In the genomic region with DNA sequence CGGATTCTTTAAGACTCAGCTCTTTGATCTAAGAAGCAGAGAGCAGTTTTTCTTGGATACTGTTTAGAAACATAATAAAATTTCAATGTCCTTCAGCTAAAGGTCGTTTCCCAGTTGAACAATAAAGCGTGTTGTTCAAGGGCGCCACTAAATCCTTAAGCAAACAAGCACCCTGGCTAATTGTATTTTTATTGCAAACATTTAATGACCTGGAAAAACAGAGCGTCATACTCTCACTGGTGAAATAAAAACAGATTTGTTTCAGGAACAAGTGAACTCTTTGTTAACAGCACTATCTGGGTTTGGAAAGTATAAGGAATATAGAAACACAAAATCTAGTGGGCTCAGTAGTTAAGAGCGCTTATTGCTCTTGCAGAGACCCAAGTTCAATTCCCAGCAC, we compare ENCODE assay signal across 23 mouse cellular contexts. TPM values are rescaled to one million over a fixed set of nuclear protein-coding genes. Genes with fewer than 3 reads are reported as not detected.
DNase-seq lines count a peak whose midpoint lies in the region; ATAC-seq and TF ChIP-seq lines count a peak whose summit lies in the region.
"Had no signal": no experiment of that assay in that cellular context is flagged by ENCODE, and none has a peak within 500 bp of the region (broad histone marks: within the 10 kb centered on the region; RNA-seq: fewer than 3 reads in every experiment).

No protein-coding gene starts in this region.

- no peak overlapping the region for H3K27ac ChIP-seq in embryonic facial prominence, embryonic 11.5 days (replicated peaks; ENCODE audit: low read depth, low read length)
- no peak overlapping the region for H3K27ac ChIP-seq in embryonic facial prominence, embryonic 10.5 days (replicated peaks)
- peak overlapping the region; percentile 62 for H3K27ac ChIP-seq in kidney, postnatal 0 days
- H3K27ac ChIP-seq in intestine, postnatal 0 days (ENCODE audit: low read depth, low read length): no peak overlapping the region
- peak overlapping the region; percentile 79 for H3K27ac ChIP-seq in small intestine, adult 2 months (ENCODE audit: insufficient read depth, low read depth, low read length)
- H3K27ac ChIP-seq in forebrain, postnatal 0 days (ENCODE audit: low read depth, low read length): no peak overlapping the region
- H3K27ac ChIP-seq: heart, embryonic 15.5 days; liver, embryonic 14.5 days; neural tube, embryonic 12.5 days had no signal

- WGBS in embryonic facial prominence, embryonic 11.5 days: 60% methylated on average over 6 of the region's 6 CpGs
- WGBS in embryonic facial prominence, embryonic 10.5 days: 61% methylated on average over 6 of the region's 6 CpGs
- 17% methylated on average over 6 of the region's 6 CpGs for WGBS in kidney, postnatal 0 days
- 39% methylated on average over 6 of the region's 6 CpGs for WGBS in intestine, postnatal 0 days
- WGBS in small intestine, adult 2 months: 26% methylated on average over 6 of the region's 6 CpGs
- 55% methylated on average over 6 of the region's 6 CpGs for WGBS in forebrain, postnatal 0 days

- TF ChIP-seq POLR2A in small intestine, adult 2 months (IDR thresholded peaks at IDR 0.05; ENCODE audit: low read depth, low read length): no peak

- no peak for TF ChIP-seq CTCF in kidney, postnatal 0 days (IDR thresholded peaks at IDR 0.05; ENCODE audit: low read depth)
- no peak for TF ChIP-seq CTCF in intestine, postnatal 0 days (IDR thresholded peaks at IDR 0.05; ENCODE audit: low read depth)
- no peak for TF ChIP-seq CTCF in small intestine, adult 2 months (IDR thresholded peaks at IDR 0.05; ENCODE audit: extremely low read depth, insufficient read length, insufficient replicate concordance, low read depth, low read length)
- no peak for TF ChIP-seq CTCF in forebrain, postnatal 0 days (IDR thresholded peaks at IDR 0.05; ENCODE audit: low read depth)

- DNase-seq in embryonic facial prominence, embryonic 11.5 days (ENCODE audit: low spot score): peak; percentile 6
- DNase-seq in embryonic facial prominence, embryonic 10.5 days (ENCODE audit: low spot score): no peak
- peak; percentile 74 for DNase-seq in kidney, postnatal 0 days (ENCODE audit: low spot score)
- no peak for DNase-seq in kidney, postnatal 4 days
- DNase-seq in heart, postnatal 14 days: no peak
- no peak for DNase-seq in forebrain, postnatal 0 days
- DNase-seq: cerebellum, postnatal 10 days; heart, adult 18-20 months; kidney, adult 9 months; thymus, postnatal 36 days had no signal

- no peak overlapping the region for H3K4me2 ChIP-seq in embryonic facial prominence, embryonic 11.5 days (ENCODE audit: low read depth, low read length)
- no peak overlapping the region for H3K4me2 ChIP-seq in kidney, postnatal 0 days (ENCODE audit: low read length)
- H3K4me2 ChIP-seq in intestine, postnatal 0 days (replicated peaks; ENCODE audit: low read depth): no peak overlapping the region
- H3K4me2 ChIP-seq in forebrain, postnatal 0 days (ENCODE audit: low read depth): no peak overlapping the region
- H3K4me2 ChIP-seq: heart, embryonic 15.5 days; neural tube, embryonic 12.5 days had no signal

- H3K27me3 ChIP-seq in embryonic facial prominence, embryonic 11.5 days (ENCODE audit: control insufficient read depth, insufficient read depth, low read length): no peaks in the 10 kb centered on the region
- H3K27me3 ChIP-seq in embryonic facial prominence, embryonic 10.5 days (replicated peaks; ENCODE audit: low read depth, poor library complexity, severe bottlenecking): no peaks in the 10 kb centered on the region; the same call in 1 of the 2 replicates
- no peaks in the 10 kb centered on the region for H3K27me3 ChIP-seq in kidney, postnatal 0 days (ENCODE audit: insufficient read depth, low read length)
- H3K27me3 ChIP-seq in intestine, postnatal 0 days (replicated peaks; ENCODE audit: control insufficient read depth, insufficient read depth, low read length): no peaks in the 10 kb centered on the region
- H3K27me3 ChIP-seq in small intestine, adult 2 months (ENCODE audit: control insufficient read depth, insufficient read depth, low read length): no peaks in the 10 kb centered on the region
- H3K27me3 ChIP-seq in forebrain, postnatal 0 days (ENCODE audit: insufficient read depth, low read length): no peaks in the 10 kb centered on the region
- H3K27me3 ChIP-seq: heart, embryonic 15.5 days; neural tube, embryonic 12.5 days had no signal

- no peaks in the 10 kb centered on the region for H3K9me3 ChIP-seq in embryonic facial prominence, embryonic 11.5 days (replicated peaks; ENCODE audit: control insufficient read depth, low read length)
- no peaks in the 10 kb centered on the region for H3K9me3 ChIP-seq in embryonic facial prominence, embryonic 10.5 days
- no peaks in the 10 kb centered on the region for H3K9me3 ChIP-seq in kidney, postnatal 0 days (replicated peaks; ENCODE audit: low read length)
- H3K9me3 ChIP-seq in intestine, postnatal 0 days (ENCODE audit: control insufficient read depth): no peaks in the 10 kb centered on the region
- no peaks in the 10 kb centered on the region for H3K9me3 ChIP-seq in forebrain, postnatal 0 days (ENCODE audit: low read length)
- H3K9me3 ChIP-seq: heart, embryonic 15.5 days; neural tube, embryonic 12.5 days had no signal

- H3K4me3 ChIP-seq in embryonic facial prominence, embryonic 11.5 days (ENCODE audit: low read depth, low read length): no peak overlapping the region
- H3K4me3 ChIP-seq in embryonic facial prominence, embryonic 10.5 days: no peak overlapping the region
- H3K4me3 ChIP-seq in kidney, postnatal 0 days (replicated peaks; ENCODE audit: low read depth, low read length): no peak overlapping the region
- no peak overlapping the region for H3K4me3 ChIP-seq in intestine, postnatal 0 days (ENCODE audit: low read depth, low read length)
- H3K4me3 ChIP-seq in small intestine, adult 2 months (ENCODE audit: low read depth, low read length): no peak overlapping the region
- no peak overlapping the region for H3K4me3 ChIP-seq in forebrain, postnatal 0 days (ENCODE audit: low read depth, low read length)
- H3K4me3 ChIP-seq: heart, embryonic 15.5 days; neural tube, embryonic 12.5 days had no signal

- no peak for ATAC-seq in embryonic facial prominence, embryonic 11.5 days (replicated peaks; ENCODE audit: insufficient number of reproducible peaks, low FRiP score, low TSS enrichment, low read depth)
- no peak for ATAC-seq in kidney, postnatal 0 days (replicated peaks; ENCODE audit: low FRiP score, low read depth)
- ATAC-seq in intestine, postnatal 0 days: peak; percentile 53; the same call in 1 of the 2 replicates
- ATAC-seq in forebrain, postnatal 0 days: no peak
- ATAC-seq: forebrain, embryonic 16.5 days had no signal

- no peaks in the 10 kb centered on the region for H3K36me3 ChIP-seq in embryonic facial prominence, embryonic 11.5 days (replicated peaks; ENCODE audit: control insufficient read depth, insufficient read depth, low read depth, low read length)
- H3K36me3 ChIP-seq in embryonic facial prominence, embryonic 10.5 days (replicated peaks): no peaks in the 10 kb centered on the region
- H3K36me3 ChIP-seq in kidney, postnatal 0 days (ENCODE audit: insufficient read depth, low read length): no peaks in the 10 kb centered on the region
- no peaks in the 10 kb centered on the region for H3K36me3 ChIP-seq in intestine, postnatal 0 days (ENCODE audit: control insufficient read depth, insufficient read depth)
- no peaks in the 10 kb centered on the region for H3K36me3 ChIP-seq in small intestine, adult 2 months (ENCODE audit: control insufficient read depth, insufficient read depth, low read length)
- H3K36me3 ChIP-seq in forebrain, postnatal 0 days (ENCODE audit: insufficient read depth): no peaks in the 10 kb centered on the region
- H3K36me3 ChIP-seq: heart, embryonic 15.5 days; neural tube, embryonic 12.5 days had no signal

- no peaks in the 10 kb centered on the region for H3K4me1 ChIP-seq in embryonic facial prominence, embryonic 11.5 days (ENCODE audit: control insufficient read depth, insufficient read depth, low read length)
- H3K4me1 ChIP-seq in embryonic facial prominence, embryonic 10.5 days: peaks cover 21% of the 10 kb centered on the region; the same call in 1 of the 2 replicates
- no peaks in the 10 kb centered on the region for H3K4me1 ChIP-seq in kidney, postnatal 0 days (replicated peaks; ENCODE audit: insufficient read depth, low read length)
- no peaks in the 10 kb centered on the region for H3K4me1 ChIP-seq in intestine, postnatal 0 days (replicated peaks; ENCODE audit: control insufficient read depth, insufficient read depth, low read length)
- H3K4me1 ChIP-seq in small intestine, adult 2 months (ENCODE audit: control insufficient read depth, insufficient read depth, insufficient read length, low read length): peaks cover 4% of the 10 kb centered on the region; the same call in 1 of the 2 replicates
- H3K4me1 ChIP-seq in forebrain, postnatal 0 days (ENCODE audit: insufficient read depth): no peaks in the 10 kb centered on the region
- H3K4me1 ChIP-seq: neural tube, embryonic 12.5 days had no signal

- intact Hi-C loops in heart, postnatal 14 days (cut with DNase I): no loop called here

- H3K9ac ChIP-seq in embryonic facial prominence, embryonic 11.5 days (replicated peaks; ENCODE audit: low read length): no peak overlapping the region
- no peak overlapping the region for H3K9ac ChIP-seq in kidney, postnatal 0 days (ENCODE audit: low read depth, low read length)
- H3K9ac ChIP-seq in intestine, postnatal 0 days (ENCODE audit: low read depth, low read length): no peak overlapping the region
- no peak overlapping the region for H3K9ac ChIP-seq in forebrain, postnatal 0 days
- H3K9ac ChIP-seq: heart, embryonic 15.5 days; liver, embryonic 14.5 days; neural tube, embryonic 12.5 days had no signal

RNA-seq across cellular contexts. Expression of gene Asgr1, which starts 16.2 kb away (rescaled TPM):
- polyA plus RNA-seq in embryonic facial prominence, embryonic 11.5 days (2014; fragmentation: Nextera tagmentation; extraction: Ambion mirVana): 0.46 and 0.95 TPM in 2 replicates
- polyA plus RNA-seq in embryonic facial prominence, embryonic 10.5 days (2016; fragmentation: Nextera tagmentation; extraction: Ambion mirVana): 0.55 and 0.70 TPM in 2 replicates
- 2.5 and 2.9 TPM in 2 replicates for polyA plus RNA-seq in kidney, postnatal 0 days (2015; fragmentation: Nextera tagmentation; extraction: Ambion mirVana)
- polyA plus RNA-seq in intestine, postnatal 0 days (2015; fragmentation: Nextera tagmentation; extraction: Ambion mirVana): not detected in 2 replicates
- polyA plus RNA-seq in small intestine, adult 2 months (2012; rRNA removed): not detected in 2 replicates
- total RNA-seq in heart, postnatal 14 days (2021): not detected
- total RNA-seq in forebrain, postnatal 0 days (2014; rRNA removed): 3.0 and 5.4 TPM in 2 replicates
- polyA plus RNA-seq in forebrain, postnatal 0 days (2015; fragmentation: Nextera tagmentation; extraction: Ambion mirVana): 4.3 and 4.5 TPM in 2 replicates
- total RNA-seq: gastrocnemius, adult 8-10 months; heart, adult 18-20 months; MEL had no signal
- polyA plus RNA-seq: heart, embryonic 15.5 days; lung, embryonic 16.5 days had no signal

RNA-seq across cellular contexts. Expression of gene Asgr2, which starts 22.4 kb away (rescaled TPM):
- not detected in 2 replicates for polyA plus RNA-seq in embryonic facial prominence, embryonic 11.5 days (2014; fragmentation: Nextera tagmentation; extraction: Ambion mirVana)
- not detected in 2 replicates for polyA plus RNA-seq in embryonic facial prominence, embryonic 10.5 days (2016; fragmentation: Nextera tagmentation; extraction: Ambion mirVana)
- 0.14 TPM in 1 of 2 replicates, not detected in the other for polyA plus RNA-seq in kidney, postnatal 0 days (2015; fragmentation: Nextera tagmentation; extraction: Ambion mirVana)
- polyA plus RNA-seq in intestine, postnatal 0 days (2015; fragmentation: Nextera tagmentation; extraction: Ambion mirVana): 0.10 and 0.18 TPM in 2 replicates
- 0.16 and 0.30 TPM in 2 replicates for polyA plus RNA-seq in small intestine, adult 2 months (2012; rRNA removed)
- total RNA-seq in heart, postnatal 14 days (2021): under 1 TPM in 1 of 2 experiments, not detected in 1; 0.45 TPM
- not detected in 2 replicates for total RNA-seq in forebrain, postnatal 0 days (2014; rRNA removed)
- not detected in 2 replicates for polyA plus RNA-seq in forebrain, postnatal 0 days (2015; fragmentation: Nextera tagmentation; extraction: Ambion mirVana)
- total RNA-seq: gastrocnemius, adult 8-10 months; layer of hippocampus, postnatal 25 days; left cerebral cortex, postnatal 25 days; MEL; midbrain, postnatal 0 days had no signal
- polyA plus RNA-seq: forebrain, embryonic 16.5 days; heart, embryonic 15.5 days; hindbrain, embryonic 11.5 days; lung, embryonic 16.5 days; midbrain, postnatal 0 days had no signal

RNA-seq across cellular contexts. Expression of gene Dlg4, which starts 53.3 kb away (rescaled TPM):
- polyA plus RNA-seq in embryonic facial prominence, embryonic 11.5 days (2014; fragmentation: Nextera tagmentation; extraction: Ambion mirVana): 7.6 and 11.2 TPM in 2 replicates
- 12.6 and 13.2 TPM in 2 replicates for polyA plus RNA-seq in embryonic facial prominence, embryonic 10.5 days (2016; fragmentation: Nextera tagmentation; extraction: Ambion mirVana)
- polyA plus RNA-seq in kidney, postnatal 0 days (2015; fragmentation: Nextera tagmentation; extraction: Ambion mirVana): 4.3 and 6.5 TPM in 2 replicates
- polyA plus RNA-seq in intestine, postnatal 0 days (2015; fragmentation: Nextera tagmentation; extraction: Ambion mirVana): 1.4 and 1.8 TPM in 2 replicates
- polyA plus RNA-seq in small intestine, adult 2 months (2012; rRNA removed): 5.3 and 5.5 TPM in 2 replicates
- total RNA-seq in heart, postnatal 14 days (2021): 10 to 100 TPM; 10.4 to 11.2 TPM
- total RNA-seq in forebrain, postnatal 0 days (2014; rRNA removed): 214 and 230 TPM in 2 replicates
- 12.1 and 14.3 TPM in 2 replicates for polyA plus RNA-seq in forebrain, postnatal 0 days (2015; fragmentation: Nextera tagmentation; extraction: Ambion mirVana)

RNA-seq across cellular contexts. Expression of gene Acadvl, which starts 54.8 kb away (rescaled TPM):
- 54.2 and 57.6 TPM in 2 replicates for polyA plus RNA-seq in embryonic facial prominence, embryonic 11.5 days (2014; fragmentation: Nextera tagmentation; extraction: Ambion mirVana)
- polyA plus RNA-seq in embryonic facial prominence, embryonic 10.5 days (2016; fragmentation: Nextera tagmentation; extraction: Ambion mirVana): 42.2 and 46.3 TPM in 2 replicates
- polyA plus RNA-seq in kidney, postnatal 0 days (2015; fragmentation: Nextera tagmentation; extraction: Ambion mirVana): 178 and 197 TPM in 2 replicates
- polyA plus RNA-seq in intestine, postnatal 0 days (2015; fragmentation: Nextera tagmentation; extraction: Ambion mirVana): 203 and 215 TPM in 2 replicates
- polyA plus RNA-seq in small intestine, adult 2 months (2012; rRNA removed): 65.6 and 109 TPM in 2 replicates
- total RNA-seq in heart, postnatal 14 days (2021): 1,000 to 10,000 TPM; 1,350 to 1,353 TPM
- total RNA-seq in forebrain, postnatal 0 days (2014; rRNA removed): 45.1 and 47.7 TPM in 2 replicates
- 47.9 and 51.5 TPM in 2 replicates for polyA plus RNA-seq in forebrain, postnatal 0 days (2015; fragmentation: Nextera tagmentation; extraction: Ambion mirVana)

Comparison
In these comparisons a context has a peak if more than half of its experiments do, and no peak if none do; other contexts are left out.
1. DNase-seq: peak in embryonic facial prominence, embryonic 11.5 days (single experiment) and kidney, postnatal 0 days (single experiment); none in embryonic facial prominence, embryonic 10.5 days (single experiment), kidney, postnatal 4 days (0 of 2), heart, postnatal 14 days (0 of 2) and forebrain, postnatal 0 days (single experiment).
2. H3K27ac ChIP-seq: peak in kidney, postnatal 0 days (single experiment) and small intestine, adult 2 months (single experiment); none in embryonic facial prominence, embryonic 11.5 days (single experiment), embryonic facial prominence, embryonic 10.5 days (single experiment), intestine, postnatal 0 days (single experiment) and forebrain, postnatal 0 days (single experiment).